Mouse (Mus musculus): ENCODE measurements around the gene Twist2.
A peak's percentile ranks its signal among the peaks of the same experiment; 100 is the strongest.

Twist2 gene

DNA sequence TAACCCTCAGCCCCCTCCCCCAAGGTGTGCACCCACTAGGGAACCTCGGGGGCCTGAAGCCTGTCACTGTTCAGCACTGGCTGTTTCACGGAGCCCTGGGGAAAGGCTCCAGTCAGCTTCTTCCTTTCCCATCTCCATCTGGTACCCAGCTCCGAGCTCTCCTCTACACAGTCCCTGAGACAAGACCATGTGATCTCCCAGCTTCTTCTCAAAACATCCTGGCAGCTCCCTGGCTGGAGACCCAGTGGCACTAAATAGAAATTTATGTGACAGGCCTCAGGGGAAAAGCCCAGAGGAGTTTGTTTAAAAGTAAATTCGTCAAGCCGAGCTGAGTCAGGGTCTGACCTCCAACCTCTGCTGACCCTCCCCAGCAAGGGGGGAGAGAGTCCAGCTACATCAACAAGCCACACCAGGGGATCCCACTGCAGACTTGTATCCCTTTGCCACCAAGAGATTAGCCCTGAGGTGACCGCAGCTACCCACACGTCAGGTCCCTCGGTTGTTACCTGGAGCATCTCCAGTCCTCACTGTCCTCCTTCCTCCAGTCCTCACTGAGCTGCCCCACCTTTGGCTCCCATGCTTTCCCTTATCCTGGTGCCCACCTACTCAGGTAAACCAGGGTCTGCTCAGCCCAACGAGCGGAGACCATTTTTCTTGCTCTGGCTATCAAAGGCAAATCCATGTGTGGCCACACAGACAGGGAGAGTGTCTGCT is 72.5 kb downstream of the Twist2 start:
- peak; percentile 61 for DNase-seq (ENCODE audit: extremely low spot score)

DNA sequence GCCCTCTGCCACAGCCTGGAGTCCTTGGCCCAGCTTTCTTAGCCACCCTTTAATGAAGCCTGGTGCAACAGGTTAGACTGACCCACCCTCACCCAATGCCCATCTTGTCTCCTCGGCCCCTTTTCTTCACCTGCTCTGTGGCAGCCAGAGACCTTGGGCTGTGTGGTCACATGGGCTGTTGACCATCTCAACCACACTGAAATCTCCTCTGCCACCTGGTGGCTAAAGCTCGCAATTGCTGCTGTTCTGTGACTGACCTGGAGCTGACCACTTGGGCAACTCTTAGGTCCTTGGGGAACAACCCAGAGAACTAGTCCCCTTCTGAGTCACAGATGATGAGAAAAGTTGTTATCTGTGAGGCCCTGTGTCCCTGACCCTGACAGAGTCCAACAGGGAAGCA is 73.4 kb downstream of the Twist2 start:
- DNase-seq (ENCODE audit: extremely low spot score): peak; percentile 79

DNA sequence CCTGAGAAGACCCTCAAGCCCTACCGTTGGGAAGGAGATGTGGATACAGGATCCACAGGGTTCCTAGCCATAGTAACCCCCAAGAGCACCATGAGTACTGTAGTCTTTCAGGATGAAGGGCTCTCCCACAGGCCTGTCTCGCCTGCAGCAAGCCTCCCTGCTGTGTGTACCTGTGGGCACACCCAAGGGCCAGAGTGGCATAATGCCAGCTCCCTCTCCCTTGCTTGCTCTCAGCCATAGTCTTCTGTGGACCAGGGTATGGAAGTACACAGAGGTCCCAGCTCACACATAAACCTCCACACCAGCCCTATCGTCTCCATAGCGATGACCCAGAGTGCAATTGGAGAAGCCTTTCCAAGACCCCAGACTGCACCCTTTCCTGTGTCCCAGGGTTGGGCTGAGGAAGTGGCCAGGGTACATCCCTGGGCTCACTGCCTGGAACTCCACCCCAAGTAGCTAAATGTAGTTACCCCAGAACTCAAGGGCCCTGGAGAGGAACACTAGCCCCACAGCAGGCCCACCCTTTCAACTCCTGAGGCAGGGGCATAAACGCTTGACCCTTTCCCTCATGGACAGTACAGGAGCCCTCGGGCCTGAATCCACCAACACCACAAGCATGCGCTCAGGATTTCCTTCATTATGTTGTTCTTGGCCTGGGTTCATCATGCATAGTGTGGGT is 73.9 kb downstream of the Twist2 start:
- no peak for DNase-seq (ENCODE audit: extremely low spot score)

DNA sequence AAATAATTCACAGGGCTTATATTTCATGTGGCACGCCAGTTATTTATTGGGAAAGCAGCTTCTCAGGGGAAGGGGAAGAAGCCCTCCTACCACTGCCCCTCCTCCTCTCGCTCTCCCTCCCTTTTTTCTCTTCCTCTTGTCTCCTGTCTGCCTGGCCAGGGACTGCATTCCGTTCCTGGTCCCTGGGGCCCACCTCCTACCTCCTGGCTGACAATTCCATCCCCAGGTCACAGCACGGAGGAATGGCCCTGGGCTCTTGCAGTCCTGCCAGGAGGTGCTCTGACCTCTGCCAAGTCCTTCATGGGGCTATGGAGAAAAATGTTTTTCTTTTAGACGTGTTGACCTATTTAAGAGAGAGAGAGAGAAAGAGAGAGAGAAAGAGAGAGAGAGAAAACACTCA is 77.4 kb downstream of the Twist2 start:
- no peak for DNase-seq (ENCODE audit: extremely low spot score)

DNA sequence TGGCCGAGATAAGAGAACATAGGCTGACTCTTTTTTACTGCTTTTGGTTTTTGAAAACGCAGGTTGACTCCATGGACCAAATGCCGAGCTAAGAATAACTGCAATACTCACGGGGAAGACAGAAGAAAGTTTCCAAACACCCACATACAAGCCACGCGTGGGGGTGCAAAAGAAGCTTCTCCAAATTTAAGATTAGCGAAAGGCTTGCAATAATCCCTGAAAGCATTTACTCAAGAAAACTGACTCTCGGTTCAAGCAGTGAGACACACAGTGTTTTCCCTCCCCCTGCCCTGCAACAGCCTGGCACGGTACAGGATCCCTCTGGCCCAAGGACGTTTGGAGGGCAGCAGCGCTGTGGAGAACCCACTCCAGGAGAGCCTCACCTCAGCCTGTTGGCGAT is 78.9 kb downstream of the Twist2 start:
- DNase-seq (ENCODE audit: extremely low spot score): no peak

DNA sequence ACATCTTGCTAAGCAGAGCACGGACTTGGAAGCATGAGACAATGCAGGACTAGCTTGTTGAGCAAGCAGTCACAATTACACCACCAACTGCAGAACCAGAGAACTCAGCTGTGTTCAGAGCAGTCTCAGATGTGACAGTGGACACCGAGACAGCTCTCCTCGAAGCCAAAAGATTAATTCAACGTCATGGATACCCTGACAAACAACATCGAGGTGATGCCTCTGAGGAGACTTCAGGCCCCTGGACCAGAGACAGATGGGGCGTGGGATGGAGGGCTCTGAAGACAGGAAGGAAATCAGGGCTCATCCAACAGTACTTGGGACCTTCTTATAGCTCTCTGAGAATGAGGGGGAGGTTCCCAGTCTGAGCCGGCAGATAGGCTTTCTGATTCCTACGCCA is 79.6 kb downstream of the Twist2 start:
- DNase-seq (ENCODE audit: extremely low spot score): no peak

DNA sequence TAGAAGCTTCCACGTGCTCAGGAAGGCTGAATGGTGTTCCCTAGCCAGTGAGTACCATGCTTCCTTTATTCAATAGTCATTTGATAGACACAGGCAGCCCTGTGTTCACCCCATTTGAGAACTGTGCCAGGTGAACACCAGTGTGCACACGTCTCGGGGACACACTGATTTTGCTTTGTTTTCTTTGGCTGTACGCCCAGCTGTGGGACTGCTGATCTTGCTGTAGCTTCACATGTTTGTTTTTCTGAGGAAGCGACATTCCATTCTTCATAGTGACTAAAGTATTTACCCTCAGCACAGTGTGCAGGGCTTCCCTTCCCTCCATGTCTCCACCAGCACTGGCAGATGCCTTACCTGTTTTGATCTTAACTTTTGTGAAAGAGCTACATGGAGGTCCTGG is 81.9 kb downstream of the Twist2 start:
- no peak for DNase-seq (ENCODE audit: extremely low spot score)

DNA sequence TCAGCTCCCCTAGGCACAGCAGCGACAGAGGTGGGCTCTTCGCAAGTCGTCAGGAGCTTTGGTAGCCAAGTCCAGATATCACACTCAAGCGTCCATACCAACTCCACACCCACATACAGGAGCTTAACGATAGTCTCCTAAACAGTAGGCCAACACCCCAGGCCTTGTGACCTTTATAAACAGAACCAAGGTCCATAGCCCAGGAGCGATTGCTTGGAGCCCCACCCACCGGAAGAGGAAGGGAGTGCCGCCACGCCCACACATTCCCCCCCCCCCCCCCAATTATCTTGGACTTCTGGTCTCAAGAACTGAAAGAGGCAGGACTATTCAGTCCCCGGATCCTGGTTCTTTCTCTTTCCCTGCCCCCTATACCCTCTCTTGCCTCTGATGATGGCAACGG is 92.3 kb downstream of the Twist2 start:
- no peak for DNase-seq (ENCODE audit: extremely low spot score)

DNA sequence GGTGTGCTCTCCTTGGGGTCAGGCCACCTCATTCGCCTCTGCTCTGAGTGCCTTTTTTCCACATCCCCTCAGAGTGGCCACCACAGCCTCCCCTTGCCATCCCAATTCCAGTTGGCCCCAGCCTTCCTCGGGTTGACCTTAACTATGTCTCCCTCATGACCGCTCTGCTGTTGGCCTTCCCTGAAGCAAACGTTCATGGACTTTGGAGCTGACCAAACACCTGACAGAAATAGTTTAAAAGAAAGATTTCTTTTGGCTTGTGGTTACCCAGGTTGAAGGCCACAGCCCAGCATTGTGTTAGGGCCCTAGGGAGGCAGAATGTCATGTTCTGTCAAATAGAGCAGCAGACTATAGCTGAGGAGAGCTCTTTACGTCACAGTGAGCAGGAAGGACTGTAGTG is 93.0 kb downstream of the Twist2 start:
- DNase-seq (ENCODE audit: extremely low spot score): no peak

DNA sequence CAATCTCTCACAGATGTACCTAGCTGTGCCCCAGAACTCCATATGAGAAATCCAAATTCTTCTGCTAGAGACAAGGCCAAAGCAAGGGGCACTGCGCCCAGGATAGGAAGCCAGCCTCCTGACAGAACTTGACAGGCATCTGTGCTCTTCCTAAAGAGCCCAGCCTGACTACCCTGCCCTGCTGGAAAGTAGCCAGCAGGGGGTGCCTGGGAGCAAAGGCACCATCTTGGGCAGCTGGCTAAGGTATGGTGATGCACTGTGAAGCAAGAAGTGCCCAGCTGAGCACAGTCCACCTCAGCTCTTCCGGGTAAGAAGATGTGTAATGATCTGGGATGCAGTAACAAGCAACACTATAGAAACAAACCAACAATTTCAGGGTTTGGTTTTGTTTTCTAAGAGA is 95.8 kb downstream of the Twist2 start:
- DNase-seq (ENCODE audit: extremely low spot score): no peak

Data from embryo, embryonic 9.5 days (tissue).